Mouse (Mus musculus) testis, adult 2 months (tissue): ENCODE measurements at regions not wholly inside any gene's neighbourhood (a gene's known extent, or its start where the extent isn't known, plus 50 kb on each side); places are given as distances from the start of the nearest gene placed in this dataset.

Experiments used
- H3K27ac ChIP-seq: fragments of 200-500 bp; 2 replicates; pipeline ENCODE4 v1.5.1; 2012; ENCODE audit warnings: low read depth, low read length; ENCODE audit not compliant: control insufficient read depth, insufficient read depth
- H3K27me3 ChIP-seq: fragments of 200-500 bp; 2 replicates; pipeline ENCODE4 v1.6.1; 2012; ENCODE audit warnings: mild to moderate bottlenecking, low read length, moderate library complexity; ENCODE audit not compliant: control insufficient read depth, insufficient read depth
- H3K36me3 ChIP-seq: fragments of 200-500 bp; 2 replicates; pipeline ENCODE4 v1.6.1; 2012; ENCODE audit warnings: mild to moderate bottlenecking, low read length; ENCODE audit not compliant: control insufficient read depth, insufficient read depth
- H3K4me1 ChIP-seq: fragments of 200-500 bp; 2 replicates; pipeline ENCODE4 v1.6.1; 2012; ENCODE audit warnings: low read length; ENCODE audit not compliant: control insufficient read depth, insufficient read depth
- H3K4me3 ChIP-seq: fragments of 200-500 bp; 2 replicates; pipeline ENCODE4 v1.5.1; 2012; ENCODE audit warnings: low read depth, mild to moderate bottlenecking, low read length, moderate library complexity, mixed read lengths; ENCODE audit not compliant: control insufficient read depth
- CTCF ChIP-seq: fragments of 200-500 bp; IDR thresholded peaks from 2 replicates; pipeline ENCODE4 v1.5.1; 2012; ENCODE audit warnings: low read depth, mild to moderate bottlenecking, inconsistent platforms, low read length, moderate library complexity; ENCODE audit not compliant: control insufficient read depth, insufficient read depth, insufficient replicate concordance
- POLR2A ChIP-seq: fragments of 200-500 bp; IDR thresholded peaks from 2 replicates; pipeline ENCODE4 v1.6.1; 2012; ENCODE audit warnings: low read depth, mild to moderate bottlenecking, inconsistent platforms, low read length, moderate library complexity; ENCODE audit not compliant: control insufficient read depth

DNA sequence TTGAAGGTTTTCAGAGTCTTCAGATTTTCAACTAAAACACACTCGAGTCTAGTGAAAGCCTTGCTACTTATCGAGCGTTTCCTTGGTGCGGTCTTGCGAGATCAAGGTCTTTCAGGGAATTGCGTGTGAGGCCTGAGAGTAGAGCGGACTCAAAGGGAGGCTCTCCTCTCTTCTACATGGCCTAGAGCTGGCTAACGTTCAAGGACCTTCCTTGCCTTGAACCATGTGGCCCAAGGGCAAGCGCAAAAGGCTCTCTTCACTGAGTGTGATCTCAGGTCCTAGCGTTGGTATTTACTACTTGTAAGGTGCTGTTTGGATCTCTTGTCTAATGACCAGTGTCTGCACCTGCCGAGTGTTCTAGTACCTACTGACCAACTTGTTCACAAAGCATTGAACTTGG is 324.4 kb downstream of the Gm45692 start:
- TF ChIP-seq POLR2A (no peak), CTCF (no peak)
- Histone ChIP-seq H3K4me1 (peaks cover 2% of the 10 kb centered on the region; the same call in 1 of the 2 replicates), H3K27ac (no peak overlapping the region), H3K4me3 (no peak overlapping the region), H3K27me3 (no peaks in the 10 kb centered on the region), H3K36me3 (no peaks in the 10 kb centered on the region)

DNA sequence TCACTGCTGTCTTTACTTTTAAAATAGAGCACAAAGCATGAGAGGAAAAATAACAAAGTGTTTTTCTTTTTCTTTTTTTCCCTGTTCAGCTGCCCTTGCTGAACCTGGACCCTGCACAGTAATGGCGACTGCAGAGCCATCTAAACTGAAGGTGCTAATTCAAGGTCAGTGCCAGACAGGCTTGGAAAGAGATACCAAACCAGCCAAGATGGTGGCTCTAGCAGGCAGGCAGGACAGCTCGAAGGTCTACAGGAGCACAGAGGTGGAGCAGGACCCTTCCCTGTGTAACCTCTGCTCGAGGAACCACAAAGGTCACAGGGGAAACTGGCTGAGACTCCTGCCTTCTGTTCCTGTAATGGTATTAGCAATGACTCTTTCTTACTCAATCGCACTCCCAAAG is 326.7 kb downstream of the Gm45692 start:
- no peak overlapping the region for H3K27ac ChIP-seq
- no peaks in the 10 kb centered on the region for H3K27me3 ChIP-seq
- H3K36me3 ChIP-seq, result no peaks in the 10 kb centered on the region
- TF ChIP-seq POLR2A (no peak), CTCF (no peak)
- no peaks in the 10 kb centered on the region; the same call in 1 of the 2 replicates for H3K4me1 ChIP-seq
- no peak overlapping the region for H3K4me3 ChIP-seq

- no peak overlapping the region for H3K27ac ChIP-seq
- no peaks in the 10 kb centered on the region for H3K27me3 ChIP-seq
- TF ChIP-seq CTCF (no peak), POLR2A (no peak)
- H3K36me3 ChIP-seq, result no peaks in the 10 kb centered on the region
- H3K4me1 ChIP-seq, result no peaks in the 10 kb centered on the region; the same call in 1 of the 2 replicates
- no peak overlapping the region for H3K4me3 ChIP-seq
Observed at GRCm38 (mm10) chr8:26447886-26448640, 328.7 kb downstream of the Gm45692 start.

DNA sequence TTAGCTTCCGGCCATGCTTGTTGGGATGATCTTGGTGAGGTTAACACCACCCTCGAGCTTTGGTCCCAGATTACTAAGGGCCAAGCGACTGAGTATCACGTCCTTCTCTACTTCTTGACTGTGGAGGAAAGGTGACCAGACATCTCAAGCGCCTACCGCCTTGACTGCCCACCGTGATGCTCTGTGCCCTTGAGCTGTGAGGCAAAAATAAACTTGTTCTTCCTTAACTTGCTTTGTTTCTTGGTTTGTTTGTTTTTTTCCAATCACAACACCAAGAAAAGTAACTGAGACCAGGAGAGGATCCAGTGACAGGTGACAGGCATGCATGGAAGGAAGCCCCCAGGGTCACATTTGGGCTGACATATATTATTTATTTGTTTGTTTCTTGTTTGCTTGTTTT is 330.0 kb downstream of the Gm45692 start:
- H3K27me3 ChIP-seq, result no peaks in the 10 kb centered on the region
- no peak overlapping the region for H3K4me3 ChIP-seq
- H3K4me1 ChIP-seq, result no peaks in the 10 kb centered on the region
- no peak for TF ChIP-seq POLR2A
- no peak for TF ChIP-seq CTCF
- no peak overlapping the region for H3K27ac ChIP-seq
- no peaks in the 10 kb centered on the region for H3K36me3 ChIP-seq

DNA sequence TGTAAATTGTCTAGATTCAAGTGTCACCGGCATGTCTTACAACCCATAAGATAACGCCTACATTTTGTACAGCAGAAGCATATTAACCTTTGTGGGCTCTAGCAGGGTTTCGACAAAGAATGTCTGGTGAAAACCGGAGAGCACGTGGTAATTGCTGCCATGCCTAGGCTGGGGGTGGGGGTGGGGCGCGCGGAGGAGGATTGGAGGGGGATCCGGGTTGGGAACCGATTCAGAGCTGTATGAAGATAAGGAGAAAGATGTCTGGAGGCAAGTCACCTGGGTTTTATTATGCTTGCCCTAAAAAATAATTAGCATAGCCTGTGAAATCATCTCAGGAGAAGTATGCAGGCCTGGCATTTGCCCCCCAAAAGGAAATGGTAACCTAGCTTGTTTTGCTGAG is 331.2 kb downstream of the Gm45692 start:
- H3K36me3 ChIP-seq, result no peaks in the 10 kb centered on the region
- no peak for TF ChIP-seq POLR2A
- no peaks in the 10 kb centered on the region for H3K4me1 ChIP-seq
- no peak overlapping the region for H3K27ac ChIP-seq
- no peaks in the 10 kb centered on the region for H3K27me3 ChIP-seq
- no peak overlapping the region for H3K4me3 ChIP-seq

DNA sequence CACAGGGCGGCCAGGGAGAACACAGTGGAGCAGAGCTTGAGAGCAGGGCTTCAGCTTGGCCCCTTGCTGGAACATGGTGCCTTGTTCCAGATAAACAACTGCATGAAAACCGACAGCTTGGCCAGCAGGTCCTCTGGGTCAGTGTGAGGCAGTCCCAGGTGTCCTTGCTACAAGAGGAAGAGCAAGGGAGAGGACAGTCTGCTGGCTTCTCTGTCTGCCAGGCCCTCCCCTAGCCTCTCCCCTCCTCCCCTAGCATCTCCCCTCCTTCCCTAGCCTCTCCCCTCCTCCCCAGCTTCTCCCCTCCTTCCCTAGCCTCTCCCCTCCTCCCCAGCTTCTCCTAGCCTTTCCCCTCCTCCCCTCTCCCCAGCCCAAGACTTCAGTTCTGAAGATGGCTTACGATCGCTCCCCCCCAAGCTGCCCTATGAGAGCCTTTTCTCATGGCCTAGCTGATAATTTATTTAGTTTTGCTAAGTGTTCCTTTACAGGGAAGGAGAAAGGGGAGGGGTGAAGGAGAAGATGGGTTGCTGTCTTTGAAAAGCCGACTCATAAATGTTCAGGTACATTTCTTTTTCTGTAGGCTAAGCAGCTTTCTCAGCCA is 333.7 kb downstream of the Gm45692 start:
- TF ChIP-seq CTCF (no peak), POLR2A (no peak)
- Histone ChIP-seq H3K4me1 (peaks cover 3% of the 10 kb centered on the region), H3K36me3 (no peaks in the 10 kb centered on the region), H3K27me3 (no peaks in the 10 kb centered on the region), H3K27ac (no peak overlapping the region), H3K4me3 (no peak overlapping the region)

DNA sequence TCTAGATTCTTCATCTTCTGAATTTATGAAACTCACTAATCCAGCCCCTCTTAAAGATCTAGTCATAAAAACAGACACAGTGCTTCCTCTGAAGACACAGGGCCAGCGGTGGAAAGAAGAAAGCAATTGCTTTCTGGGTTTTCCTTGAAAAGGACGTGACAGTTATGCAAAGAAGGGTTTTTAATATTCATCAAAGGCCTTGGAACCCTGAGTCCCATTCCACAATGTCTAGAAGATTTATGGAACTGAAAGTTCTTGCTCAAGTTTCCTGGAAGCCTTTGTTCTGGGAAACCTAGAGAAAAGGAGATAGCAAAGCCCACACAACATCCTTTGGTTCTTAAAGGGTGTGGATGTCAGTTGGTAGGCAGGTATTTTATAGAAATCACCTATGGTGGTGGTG is 346.0 kb downstream of the Gm45692 start:
- Histone ChIP-seq H3K27ac (no peak overlapping the region), H3K4me1 (no peaks in the 10 kb centered on the region), H3K36me3 (no peaks in the 10 kb centered on the region), H3K27me3 (no peaks in the 10 kb centered on the region), H3K4me3 (no peak overlapping the region)
- TF ChIP-seq POLR2A (no peak), CTCF (no peak)

DNA sequence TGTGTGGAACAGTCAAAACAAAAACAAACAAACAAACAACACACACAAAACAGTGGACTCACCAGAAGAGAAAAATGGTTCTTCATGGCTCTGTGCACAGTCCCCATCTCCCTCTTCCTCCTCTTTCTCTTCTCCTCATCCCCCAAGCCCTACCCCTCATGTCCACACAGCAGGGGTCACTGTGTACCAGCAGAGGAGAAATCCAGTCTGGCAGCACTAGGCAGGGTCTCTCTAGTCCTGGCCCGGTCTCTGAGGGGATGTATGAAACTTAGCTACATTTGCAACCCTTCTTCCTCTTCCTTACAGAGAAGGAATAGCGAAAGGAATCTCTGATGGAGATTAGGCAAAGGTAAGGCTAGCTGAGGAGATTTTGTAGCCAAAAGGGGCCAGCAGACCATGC is 349.1 kb downstream of the Gm45692 start:
- peak overlapping the region; percentile 16; the same call in 1 of the 2 replicates for H3K4me3 ChIP-seq
- H3K4me1 ChIP-seq, result no peaks in the 10 kb centered on the region
- no peaks in the 10 kb centered on the region for H3K27me3 ChIP-seq
- no peaks in the 10 kb centered on the region for H3K36me3 ChIP-seq
- TF ChIP-seq POLR2A (no peak), CTCF (no peak)
- no peak overlapping the region for H3K27ac ChIP-seq
